Mouse (Mus musculus): ENCODE data around the gene Igfbp6. TPM values are rescaled to one million over a fixed set of nuclear protein-coding genes. Genes with fewer than 3 reads are reported as not detected.

Gene Igfbp6
- polyA plus RNA-seq, 1 experiment: 18.5 TPM

DNA sequence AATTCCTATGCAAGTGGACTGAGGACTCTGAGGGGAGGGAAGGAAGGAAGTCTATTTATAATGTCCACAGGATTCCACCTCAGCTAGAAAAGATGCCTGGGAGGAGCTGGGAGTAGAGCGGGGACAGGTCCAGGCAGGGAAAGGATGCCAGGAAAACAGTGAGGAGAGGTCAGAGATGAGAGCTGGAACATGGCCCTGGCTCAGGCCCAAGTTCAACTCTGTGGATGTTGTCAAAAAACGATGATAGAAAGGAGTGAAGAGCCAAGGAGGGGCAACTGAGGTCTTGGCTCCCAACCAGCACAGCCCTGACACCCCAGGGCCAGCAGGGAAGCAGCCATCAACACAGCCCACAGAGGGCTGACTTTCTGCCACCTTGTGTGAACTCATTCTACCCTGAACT lies 17.9 kb upstream of the Igfbp6 start:
- DNase-seq: peak; percentile 89
- Histone ChIP-seq H3K36me3 (ENCODE audit: control insufficient read depth, insufficient read depth, low read length) (no peaks in the 10 kb centered on the region; the same call in 1 of the 2 replicates), H3K4me3 (ENCODE audit: insufficient read depth, low read depth, low read length) (no peak overlapping the region), H3K4me1 (ENCODE audit: control insufficient read depth, insufficient read depth, low read length) (peaks cover 9% of the 10 kb centered on the region; the same call in 1 of the 2 replicates), H3K27ac (ENCODE audit: insufficient read depth, low read depth, low read length) (peak overlapping the region; percentile 73), H3K27me3 (replicated peaks; ENCODE audit: control insufficient read depth, insufficient read depth, low read length) (no peaks in the 10 kb centered on the region)
- WGBS: 27% methylated on average over 2 of the region's 2 CpGs
- TF ChIP-seq POLR2A (IDR thresholded peaks at IDR 0.05; ENCODE audit: low read depth, low read length) (no peak), CTCF (conservative IDR thresholded peaks at IDR 0.05; ENCODE audit: insufficient read depth, insufficient read length, low read depth, low read length) (no peak)

DNA sequence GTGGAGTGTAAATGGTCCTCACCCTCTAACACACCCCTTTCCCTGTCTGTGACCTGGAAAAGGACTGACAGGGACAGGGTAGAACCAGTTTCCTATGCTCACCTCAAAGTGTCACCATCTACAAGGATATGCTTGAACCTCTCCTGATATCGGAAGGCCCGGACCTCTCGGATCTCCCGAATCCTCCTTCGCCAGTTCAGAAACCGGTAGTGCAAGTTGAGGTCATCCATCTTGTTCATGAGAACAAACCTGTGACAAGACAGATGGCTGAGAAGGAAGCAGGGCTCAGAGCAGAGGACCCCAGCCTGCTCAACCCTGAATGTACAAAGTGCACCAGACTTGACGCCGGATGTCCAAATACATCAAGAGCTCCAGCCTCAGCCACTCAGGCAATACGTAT lies 10.8 kb upstream of the Igfbp6 start:
- WGBS: 72% methylated on average over 9 of the region's 9 CpGs
- DNase-seq: peak; percentile 59
- H3K4me1 ChIP-seq (ENCODE audit: control insufficient read depth, insufficient read depth, low read length): 0 out of 2 replicates have a peak, but pooled peaks cover 3% of the 10 kb centered on the region

DNA sequence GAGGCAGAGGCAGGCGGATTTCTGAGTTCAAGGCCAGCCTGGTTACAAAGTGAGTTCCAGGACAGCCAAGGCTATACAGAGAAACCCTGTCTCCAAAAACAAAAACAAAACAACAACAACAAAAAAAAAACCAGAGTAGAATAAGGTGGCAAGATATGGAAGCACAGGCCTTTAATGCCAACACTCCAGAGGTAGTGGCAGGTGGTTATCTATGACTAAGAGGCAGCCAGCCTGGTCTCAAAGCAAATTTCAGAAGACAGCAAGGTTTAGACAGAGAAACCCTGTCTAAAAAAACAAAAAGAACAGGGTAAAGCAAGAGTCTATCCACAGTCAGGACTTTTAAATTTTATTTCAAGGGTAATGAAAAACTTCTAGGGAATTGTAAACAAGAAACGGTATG lies 9.5 kb upstream of the Igfbp6 start:
- 82% methylated on average over 2 of the region's 2 CpGs for WGBS

More for the DNA sequence above, 10.8 kb upstream of the Igfbp6 start:
- TF ChIP-seq CTCF (conservative IDR thresholded peaks at IDR 0.05; ENCODE audit: insufficient read depth, insufficient read length, low read depth, low read length) (no peak), POLR2A (IDR thresholded peaks at IDR 0.05; ENCODE audit: low read depth, low read length) (no peak)
- Histone ChIP-seq H3K27me3 (replicated peaks; ENCODE audit: control insufficient read depth, insufficient read depth, low read length) (no peaks in the 10 kb centered on the region), H3K27ac (ENCODE audit: insufficient read depth, low read depth, low read length) (no peak overlapping the region), H3K4me3 (ENCODE audit: insufficient read depth, low read depth, low read length) (no peak overlapping the region), H3K36me3 (ENCODE audit: control insufficient read depth, insufficient read depth, low read length) (no peaks in the 10 kb centered on the region)

DNA sequence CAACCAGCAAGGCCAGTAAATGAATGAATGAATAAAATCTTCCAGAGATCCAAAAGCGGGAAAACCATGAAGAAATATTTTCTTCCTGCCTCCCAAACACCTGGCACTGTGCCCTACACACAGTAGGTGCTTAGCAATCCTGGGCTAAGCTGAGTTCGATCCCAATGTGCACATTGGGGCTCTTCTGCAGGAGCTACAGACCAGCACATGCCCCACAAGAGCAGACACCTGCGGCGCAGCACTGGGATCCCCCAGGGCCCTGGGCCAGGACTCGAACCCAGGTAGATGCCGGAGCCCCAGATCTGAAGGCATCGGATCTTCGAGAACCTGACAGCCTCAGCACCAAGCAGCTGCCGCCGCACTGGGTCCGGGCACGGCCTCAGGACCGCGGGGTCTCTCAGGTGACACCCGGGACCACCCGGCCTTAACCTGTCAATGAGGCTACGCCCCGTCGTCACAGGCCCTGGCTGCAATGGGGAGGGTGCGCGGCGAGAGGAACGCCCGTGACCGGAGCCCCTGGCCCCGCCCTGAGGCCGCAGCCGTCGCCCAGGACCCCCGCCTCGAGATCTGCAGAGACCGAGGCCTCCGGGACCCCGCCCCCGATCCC lies 8.5 kb upstream of the Igfbp6 start:
- Histone ChIP-seq H3K36me3 (ENCODE audit: control insufficient read depth, insufficient read depth, low read length) (no peaks in the 10 kb centered on the region), H3K4me1 (ENCODE audit: control insufficient read depth, insufficient read depth, low read length) (0 out of 2 replicates have a peak, but pooled peaks cover 3% of the 10 kb centered on the region), H3K4me3 (ENCODE audit: insufficient read depth, low read depth, low read length) (peak overlapping the region; percentile 69), H3K27ac (ENCODE audit: insufficient read depth, low read depth, low read length) (no peak overlapping the region), H3K27me3 (replicated peaks; ENCODE audit: control insufficient read depth, insufficient read depth, low read length) (no peaks in the 10 kb centered on the region)
- WGBS: under 1% methylated on average over 35 of the region's 35 CpGs
- no peak for DNase-seq
- TF ChIP-seq CTCF (conservative IDR thresholded peaks at IDR 0.05; ENCODE audit: insufficient read depth, insufficient read length, low read depth, low read length): no peak
- TF ChIP-seq POLR2A (IDR thresholded peaks at IDR 0.05; ENCODE audit: low read depth, low read length): no peak

More for the DNA sequence above, 9.5 kb upstream of the Igfbp6 start:
- no peak for TF ChIP-seq POLR2A (IDR thresholded peaks at IDR 0.05; ENCODE audit: low read depth, low read length)
- no peak for TF ChIP-seq CTCF (conservative IDR thresholded peaks at IDR 0.05; ENCODE audit: insufficient read depth, insufficient read length, low read depth, low read length)
- Histone ChIP-seq H3K4me3 (ENCODE audit: insufficient read depth, low read depth, low read length) (no peak overlapping the region), H3K27me3 (replicated peaks; ENCODE audit: control insufficient read depth, insufficient read depth, low read length) (no peaks in the 10 kb centered on the region), H3K4me1 (ENCODE audit: control insufficient read depth, insufficient read depth, low read length) (0 out of 2 replicates have a peak, but pooled peaks cover 3% of the 10 kb centered on the region), H3K27ac (ENCODE audit: insufficient read depth, low read depth, low read length) (no peak overlapping the region), H3K36me3 (ENCODE audit: control insufficient read depth, insufficient read depth, low read length) (no peaks in the 10 kb centered on the region)
- DNase-seq: no peak

DNA sequence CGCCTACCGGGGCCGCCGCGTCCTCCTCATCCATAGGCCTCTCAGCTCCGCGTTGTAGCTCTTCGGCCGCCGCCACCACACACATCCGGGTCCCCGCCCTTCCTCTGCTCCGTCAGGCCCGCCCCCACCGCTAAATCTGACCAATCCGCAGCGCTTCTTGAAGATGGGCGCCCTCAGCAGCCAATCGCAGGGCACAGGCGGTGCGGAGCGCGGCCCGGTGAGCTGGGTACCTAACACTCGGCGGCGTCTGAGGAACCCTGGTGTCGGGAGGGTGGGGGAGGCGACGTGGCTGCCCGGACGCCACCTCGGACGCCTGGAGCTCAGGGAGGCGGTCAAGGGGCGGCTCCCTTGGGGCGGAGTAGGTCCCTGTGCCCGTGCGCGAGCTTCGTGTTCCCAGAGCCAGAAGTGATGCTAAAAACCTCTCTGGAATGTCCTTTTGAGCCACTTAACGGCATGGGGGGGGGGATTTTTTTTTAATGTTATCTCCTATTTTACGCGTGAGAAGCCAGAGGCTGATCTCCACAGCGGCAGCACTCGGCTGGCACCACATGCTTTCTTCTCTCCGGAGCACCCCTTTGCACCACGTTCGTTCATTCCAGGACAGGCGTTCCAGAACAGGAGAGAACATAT lies 7.9 kb upstream of the Igfbp6 start, which contains the start of gene Spryd3:
Gene Spryd3, minus strand, starts transcription at position 106 of the 630 bp plus-strand sequence.
- no peaks in the 10 kb centered on the region for H3K27me3 ChIP-seq (replicated peaks; ENCODE audit: control insufficient read depth, insufficient read depth, low read length)
- peak within 1 kb of the TSS; percentile 69 for H3K4me3 ChIP-seq (ENCODE audit: insufficient read depth, low read depth, low read length)
- WGBS: under 1% methylated on average over 50 of the region's 50 CpGs
- TF ChIP-seq CTCF (conservative IDR thresholded peaks at IDR 0.05; ENCODE audit: insufficient read depth, insufficient read length, low read depth, low read length) (no peak), POLR2A (IDR thresholded peaks at IDR 0.05; ENCODE audit: low read depth, low read length) (no peak)
- DNase-seq: peak; percentile 99
- H3K36me3 ChIP-seq (ENCODE audit: control insufficient read depth, insufficient read depth, low read length): no peaks in the 10 kb centered on the region
- H3K27ac ChIP-seq (ENCODE audit: insufficient read depth, low read depth, low read length): no peak within 1 kb of the TSS
- H3K4me1 ChIP-seq (ENCODE audit: control insufficient read depth, insufficient read depth, low read length): 0 out of 2 replicates have a peak, but pooled peaks cover 3% of the 10 kb centered on the region

DNA sequence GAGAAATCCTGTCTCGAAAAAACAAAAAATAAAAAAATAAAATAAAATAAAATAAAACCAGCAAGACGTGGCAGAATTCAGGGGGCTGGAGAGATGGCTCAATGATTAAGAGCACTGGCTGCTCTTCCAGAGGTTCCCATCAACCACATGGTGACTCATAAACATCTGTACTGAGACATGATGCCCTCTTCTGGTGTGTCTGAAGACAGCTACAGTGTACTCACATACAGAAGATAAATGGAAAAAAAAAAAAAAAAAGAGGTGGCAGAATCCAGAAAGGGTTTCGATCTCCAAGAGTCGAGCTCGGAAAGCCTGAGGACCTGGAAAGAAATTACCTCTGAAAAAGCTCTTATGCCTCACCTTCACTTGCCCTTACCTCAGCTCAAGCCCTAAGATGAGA lies 3.0 kb upstream of the Igfbp6 start:
- Histone ChIP-seq H3K4me3 (ENCODE audit: insufficient read depth, low read depth, low read length) (no peak overlapping the region), H3K27me3 (replicated peaks; ENCODE audit: control insufficient read depth, insufficient read depth, low read length) (no peaks in the 10 kb centered on the region), H3K36me3 (ENCODE audit: control insufficient read depth, insufficient read depth, low read length) (no peaks in the 10 kb centered on the region), H3K27ac (ENCODE audit: insufficient read depth, low read depth, low read length) (no peak overlapping the region), H3K4me1 (ENCODE audit: control insufficient read depth, insufficient read depth, low read length) (0 out of 2 replicates have a peak, but pooled peaks cover 3% of the 10 kb centered on the region)
- 92% methylated on average over 5 of the region's 5 CpGs for WGBS
- DNase-seq: no peak
- TF ChIP-seq POLR2A (IDR thresholded peaks at IDR 0.05; ENCODE audit: low read depth, low read length) (no peak), CTCF (conservative IDR thresholded peaks at IDR 0.05; ENCODE audit: insufficient read depth, insufficient read length, low read depth, low read length) (no peak)
